23 mouse cellular contexts compared by ENCODE assay signal in the genomic region with DNA sequence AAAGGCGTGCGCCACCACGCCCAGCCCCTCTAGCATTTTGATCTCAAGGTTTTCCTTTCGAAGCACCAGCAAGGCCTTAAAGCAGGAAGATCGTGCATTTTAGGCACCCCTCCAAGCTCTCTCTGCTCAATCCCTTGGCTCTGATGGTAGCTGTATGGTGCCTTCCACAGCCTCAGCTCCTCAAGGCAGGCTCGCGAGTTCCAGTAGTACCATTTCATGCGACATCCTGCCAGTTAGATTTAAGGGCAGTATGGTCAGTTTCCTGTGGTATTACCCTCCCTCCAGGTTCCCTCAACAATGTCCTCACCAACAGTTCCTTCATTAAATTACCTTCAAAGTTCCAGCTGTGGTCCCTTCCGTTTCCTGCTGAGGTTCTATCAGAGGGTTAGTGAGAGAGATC.
"Had no signal": no experiment of that assay in that cellular context is flagged by ENCODE, and none has a peak within 500 bp of the region (broad histone marks: within the 10 kb centered on the region; RNA-seq: fewer than 3 reads in every experiment).

No protein-coding gene starts in this region.

- H3K27ac ChIP-seq: kidney, embryonic 15.5 days; left cerebral cortex, adult 2 months; limb, embryonic 10.5 days; limb, embryonic 13.5 days; neural tube, embryonic 12.5 days; neural tube, embryonic 15.5 days; stomach, postnatal 0 days had no signal

- H3K4me3 ChIP-seq: kidney, embryonic 15.5 days; left cerebral cortex, adult 2 months; limb, embryonic 10.5 days; limb, embryonic 13.5 days; neural tube, embryonic 12.5 days; neural tube, embryonic 15.5 days had no signal

- H3K27me3 ChIP-seq: kidney, embryonic 15.5 days; limb, embryonic 13.5 days; neural tube, embryonic 12.5 days; neural tube, embryonic 15.5 days had no signal

- H3K9me3 ChIP-seq: kidney, embryonic 15.5 days; limb, embryonic 10.5 days; limb, embryonic 13.5 days; neural tube, embryonic 12.5 days; neural tube, embryonic 15.5 days had no signal

- H3K4me1 ChIP-seq: limb, embryonic 13.5 days; neural tube, embryonic 12.5 days; neural tube, embryonic 15.5 days had no signal

- H3K4me2 ChIP-seq: kidney, embryonic 15.5 days; limb, embryonic 13.5 days; lung, embryonic 14.5 days; midbrain, embryonic 11.5 days; neural tube, embryonic 12.5 days; neural tube, embryonic 15.5 days had no signal

- H3K36me3 ChIP-seq: kidney, embryonic 15.5 days; limb, embryonic 10.5 days; neural tube, embryonic 12.5 days had no signal

- DNase-seq: kidney, adult 11 months; kidney, adult 8-10 months; kidney, postnatal 10 days; kidney, postnatal 36 days; layer of hippocampus, postnatal 36 days; lung, embryonic 14.5 days; lung, postnatal 10 days; lung, postnatal 36 days; midbrain, embryonic 14.5 days; right cerebral cortex, adult 18-20 months; right cerebral cortex, postnatal 14 days; right cerebral cortex, postnatal 4 days; thymus, adult 2 months; thymus, postnatal 14 days; thymus, postnatal 4 days had no signal

- H3K9ac ChIP-seq: kidney, embryonic 15.5 days; limb, embryonic 13.5 days; lung, embryonic 14.5 days; neural tube, embryonic 12.5 days; neural tube, embryonic 15.5 days had no signal
